Mouse (Mus musculus): ENCODE results near the gene Ect2. TPM values are rescaled to one million over a fixed set of nuclear protein-coding genes. Genes with fewer than 3 reads are reported as not detected.

Ect2 gene
- polyA plus RNA-seq (2017; shearing (Covaris generic)): 1 to 10 TPM; 3.3 to 4.2 TPM

DNA sequence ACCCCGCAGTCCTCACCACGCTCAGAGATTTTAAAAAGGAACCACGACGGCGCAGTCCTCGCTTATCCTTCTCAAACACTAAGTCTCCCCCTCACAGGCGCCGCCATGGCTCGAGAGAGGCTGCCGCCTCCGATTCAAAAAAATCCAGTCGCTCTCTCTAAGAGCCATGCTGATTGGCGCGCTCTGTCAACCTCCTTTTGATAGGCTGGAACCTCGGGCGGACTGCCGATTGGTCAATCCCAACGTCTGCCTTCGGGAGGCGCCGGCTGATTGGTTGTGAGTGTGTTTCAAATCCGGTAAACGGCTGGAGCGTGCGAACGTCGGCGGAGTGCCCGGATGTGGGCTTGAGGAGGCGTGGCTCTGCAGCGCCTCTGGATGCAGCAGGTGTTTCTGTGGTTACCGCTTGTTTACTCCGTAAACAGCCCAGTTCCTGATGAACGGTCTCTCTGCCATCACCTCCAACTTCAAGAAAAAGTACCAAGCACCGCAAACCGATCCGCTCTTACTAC lies at the start of gene Ect2:
Ect2 (minus strand) TSS at position 178 of the 509 bp plus-strand sequence.

DNA sequence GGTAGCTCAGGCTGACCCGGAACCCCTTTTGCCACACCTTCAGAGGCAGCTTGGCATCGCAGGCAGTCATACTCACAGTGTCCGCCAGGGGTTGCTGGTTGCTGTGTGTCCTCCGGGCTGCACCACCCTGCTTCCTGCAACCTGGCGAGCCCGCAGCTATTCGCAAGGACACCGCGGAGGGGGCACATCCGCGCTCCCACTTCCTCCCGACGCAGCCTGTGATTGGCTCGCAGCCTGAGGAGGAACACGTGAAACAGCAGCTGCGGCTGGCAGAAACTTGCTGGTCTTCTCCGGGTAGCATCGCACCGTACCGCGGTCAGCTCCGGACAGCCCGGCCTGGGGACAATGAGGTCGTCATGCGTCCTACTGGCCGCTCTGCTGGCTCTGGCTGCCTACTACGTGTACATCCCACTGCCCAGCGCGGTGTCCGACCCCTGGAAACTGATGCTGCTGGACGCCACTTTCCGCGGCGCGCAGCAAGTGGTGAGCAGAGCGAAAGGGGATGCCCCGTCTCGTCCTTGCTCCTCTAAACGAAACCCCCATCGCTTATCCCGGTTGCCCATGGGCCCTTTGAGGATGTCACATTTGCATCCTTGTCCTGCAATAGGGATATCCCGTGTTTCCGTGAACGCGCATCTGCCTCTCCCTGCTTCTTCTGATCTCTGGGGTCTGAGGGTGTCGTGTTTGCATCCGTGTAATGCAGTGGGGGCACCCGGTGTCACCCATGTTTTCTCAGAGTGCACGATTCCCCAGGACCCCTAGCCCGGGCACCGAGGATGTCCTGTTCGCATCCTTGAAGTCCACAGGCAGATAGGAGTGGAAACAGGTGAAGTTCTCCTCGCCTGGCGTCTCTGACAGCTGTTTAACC lies 29.3 kb upstream of the Ect2 start, which contains the start of gene Nceh1:
Nceh1 (plus strand) TSS at position 233 of the 868 bp plus-strand sequence.

Other genes with a start within 250 kb of the Ect2 start
- gene Nceh1, start 29.1 kb upstream of the Ect2 start, polyA plus RNA-seq (2017; shearing (Covaris generic)): 10 to 100 TPM; 23.1 to 24.2 TPM
- 10 to 100 TPM; 20.8 to 31.6 TPM for gene Tnfsf10, start 163.2 kb upstream of the Ect2 start, polyA plus RNA-seq (2017; shearing (Covaris generic))
- under 1 TPM in 1 of 2 experiments, not detected in 1; 0.39 TPM for gene Ghsr, start 217.5 kb upstream of the Ect2 start, polyA plus RNA-seq (2017; shearing (Covaris generic))